10 mouse cellular contexts compared by ENCODE assay signal in genomic region chr19:53198706-53199572, GRCm38 (mm10). TPM values are rescaled to one million over a fixed set of nuclear protein-coding genes. Genes with fewer than 3 reads are reported as not detected.
DNase-seq lines count a peak whose midpoint lies in the region; ATAC-seq and TF ChIP-seq lines count a peak whose summit lies in the region.
"Had no signal": no experiment of that assay in that cellular context is flagged by ENCODE, and none has a peak within 500 bp of the region (broad histone marks: within the 10 kb centered on the region; RNA-seq: fewer than 3 reads in every experiment).

No protein-coding gene starts in this region.

- H3K27ac ChIP-seq in heart, adult 2 months, result peak overlapping the region; percentile 63
- H3K27ac ChIP-seq in left cerebral cortex, adult 2 months, result peak overlapping the region; percentile 57
- peak overlapping the region; percentile 73 for H3K27ac ChIP-seq in brown adipose tissue, adult 24 weeks (replicated peaks; ENCODE audit: low read depth, low read length)
- H3K27ac ChIP-seq in forebrain, postnatal 0 days (ENCODE audit: low read depth, low read length), result no peak overlapping the region
- H3K27ac ChIP-seq in neural tube, embryonic 15.5 days (replicated peaks), result no peak overlapping the region

- TF ChIP-seq POLR2A in heart, adult 2 months (IDR thresholded peaks at IDR 0.05; ENCODE audit: insufficient read depth, low read depth, low read length), result no peak

- H3K79me2 ChIP-seq in heart, adult 2 months (replicated peaks; ENCODE audit: control insufficient read depth, insufficient read depth, low read length), result peaks cover 5% of the 10 kb centered on the region

- no peaks in the 10 kb centered on the region for H3K9me3 ChIP-seq in forebrain, postnatal 0 days (ENCODE audit: low read length)
- H3K9me3 ChIP-seq in neural tube, embryonic 15.5 days (replicated peaks), result no peaks in the 10 kb centered on the region

- no peaks in the 10 kb centered on the region for H3K27me3 ChIP-seq in heart, adult 2 months (ENCODE audit: control insufficient read depth, insufficient read depth, low read length)
- H3K27me3 ChIP-seq in forebrain, postnatal 0 days (ENCODE audit: insufficient read depth, low read length), result no peaks in the 10 kb centered on the region
- no peaks in the 10 kb centered on the region for H3K27me3 ChIP-seq in neural tube, embryonic 15.5 days (replicated peaks)

- 31% methylated on average over 17 of the region's 17 CpGs for WGBS in heart, adult 2 months
- 83% methylated on average over 17 of the region's 17 CpGs for WGBS in forebrain, postnatal 0 days
- 86% methylated on average over 17 of the region's 17 CpGs for WGBS in neural tube, embryonic 15.5 days

- no peak for ATAC-seq in forebrain, postnatal 0 days
- no peak for ATAC-seq in neural tube, embryonic 15.5 days (ENCODE audit: low FRiP score)

- TF ChIP-seq EP300 in heart, adult 2 months (IDR thresholded peaks at IDR 0.05; ENCODE audit: insufficient read depth, low read depth, low read length), result 0 out of 2 replicates have a peak, but pooled peaks have one; percentile 8

- H3K4me3 ChIP-seq in heart, adult 2 months, result peak overlapping the region; percentile 13; the same call in 1 of the 2 replicates
- no peak overlapping the region for H3K4me3 ChIP-seq in left cerebral cortex, adult 2 months
- peak overlapping the region; percentile 20; the same call in 1 of the 2 replicates for H3K4me3 ChIP-seq in brown adipose tissue, adult 24 weeks (ENCODE audit: insufficient read depth, low read depth, low read length)
- no peak overlapping the region for H3K4me3 ChIP-seq in forebrain, postnatal 0 days (ENCODE audit: low read depth, low read length)
- H3K4me3 ChIP-seq in neural tube, embryonic 15.5 days (replicated peaks), result no peak overlapping the region

- H3K4me2 ChIP-seq in forebrain, postnatal 0 days (ENCODE audit: low read depth), result no peak overlapping the region
- H3K4me2 ChIP-seq in neural tube, embryonic 15.5 days, result no peak overlapping the region

- peak overlapping the region; percentile 38 for H3K9ac ChIP-seq in heart, adult 2 months (ENCODE audit: low read depth, low read length)
- no peak overlapping the region for H3K9ac ChIP-seq in forebrain, postnatal 0 days
- no peak overlapping the region for H3K9ac ChIP-seq in neural tube, embryonic 15.5 days (replicated peaks)

- H3K4me1 ChIP-seq in heart, adult 2 months (ENCODE audit: control insufficient read depth, insufficient read depth, low read length), result peaks cover 23% of the 10 kb centered on the region
- peaks cover 18% of the 10 kb centered on the region for H3K4me1 ChIP-seq in brown adipose tissue, adult 24 weeks (ENCODE audit: control insufficient read depth, insufficient read depth, insufficient read length, low read length)
- H3K4me1 ChIP-seq in forebrain, postnatal 0 days (ENCODE audit: insufficient read depth), result no peaks in the 10 kb centered on the region
- peaks cover 5% of the 10 kb centered on the region; the same call in 1 of the 2 replicates for H3K4me1 ChIP-seq in neural tube, embryonic 15.5 days

- no peak for TF ChIP-seq CTCF in heart, adult 2 months (IDR thresholded peaks at IDR 0.05)
- TF ChIP-seq CTCF in left cerebral cortex, adult 2 months (IDR thresholded peaks at IDR 0.05), result no peak
- no peak for TF ChIP-seq CTCF in forebrain, postnatal 0 days (IDR thresholded peaks at IDR 0.05; ENCODE audit: low read depth)

- intact Hi-C loops in heart, adult 2 months (cut with DNase I), result loop anchor here (5.0 kb wide), 2 partner anchors 57 to 113 kb away; partner anchors contain the start of genes Add3 and Mxi1
- intact Hi-C loops in left cerebral cortex, adult 2 months (cut with DNase I), result no loop called here
- intact Hi-C loops in left cerebral cortex, postnatal 4 days (cut with DNase I), result no loop called here

- H3K36me3 ChIP-seq in heart, adult 2 months (ENCODE audit: control insufficient read depth, insufficient read depth, low read length), result peaks cover 31% of the 10 kb centered on the region
- no peaks in the 10 kb centered on the region for H3K36me3 ChIP-seq in forebrain, postnatal 0 days (ENCODE audit: insufficient read depth)
- H3K36me3 ChIP-seq in neural tube, embryonic 15.5 days, result no peaks in the 10 kb centered on the region

- DNase-seq in heart, adult 2 months, result no peak
- no peak for DNase-seq in heart, postnatal 4 days
- DNase-seq in left cerebral cortex, adult 2 months (ENCODE audit: extremely low spot score in 1 of 2, low spot score in 2 of 2), result no peak
- no peak for DNase-seq in left cerebral cortex, postnatal 4 days
- DNase-seq in lung, postnatal 10 days, result peak; percentile 65
- no peak for DNase-seq in forebrain, postnatal 0 days
- DNase-seq: cerebellum, postnatal 36 days; gastrocnemius, postnatal 10 days had no signal

RNA-seq across cellular contexts. Expression of gene Add3, which starts 58.7 kb away (rescaled TPM):
- 10 to 100 TPM; 38.9 to 50.5 TPM for total RNA-seq in heart, adult 2 months (2021)
- 25.2 and 44.5 TPM in 2 replicates for polyA plus RNA-seq in heart, adult 2 months (2012; rRNA removed)
- 100 to 1,000 TPM in 1 of 2 experiments, 10 to 100 TPM in 1; 99.0 to 102 TPM for total RNA-seq in heart, postnatal 4 days (2021)
- total RNA-seq in left cerebral cortex, adult 2 months (2021), result 10 to 100 TPM; 84.4 to 86.9 TPM
- total RNA-seq in left cerebral cortex, postnatal 4 days (2021), result 10 to 100 TPM; 93.4 to 93.5 TPM
- polyA plus RNA-seq in brown adipose tissue, adult 24 weeks (2012; ENCODE audit: insufficient read depth, insufficient read length, missing spikeins), result 40.1 and 40.8 TPM in 2 replicates
- total RNA-seq in forebrain, postnatal 0 days (2014; rRNA removed), result 51.9 and 52.6 TPM in 2 replicates
- 35.9 and 52.3 TPM in 2 replicates for polyA plus RNA-seq in forebrain, postnatal 0 days (2015; fragmentation: Nextera tagmentation; extraction: Ambion mirVana)
- 40.2 and 50.1 TPM in 2 replicates for polyA plus RNA-seq in neural tube, embryonic 15.5 days (2015; fragmentation: Nextera tagmentation; extraction: Ambion mirVana)

Comparison
In these comparisons a context has a peak if more than half of its experiments do, and no peak if none do; other contexts are left out.
1. H3K27ac ChIP-seq: peak in heart, adult 2 months (single experiment), left cerebral cortex, adult 2 months (single experiment) and brown adipose tissue, adult 24 weeks (single experiment); none in forebrain, postnatal 0 days (single experiment) and neural tube, embryonic 15.5 days (single experiment).
2. H3K4me3 ChIP-seq: peak in heart, adult 2 months (single experiment) and brown adipose tissue, adult 24 weeks (single experiment); none in left cerebral cortex, adult 2 months (single experiment), forebrain, postnatal 0 days (single experiment) and neural tube, embryonic 15.5 days (single experiment).